ENCODE assay signal across 8 mouse cellular contexts in the genomic region with DNA sequence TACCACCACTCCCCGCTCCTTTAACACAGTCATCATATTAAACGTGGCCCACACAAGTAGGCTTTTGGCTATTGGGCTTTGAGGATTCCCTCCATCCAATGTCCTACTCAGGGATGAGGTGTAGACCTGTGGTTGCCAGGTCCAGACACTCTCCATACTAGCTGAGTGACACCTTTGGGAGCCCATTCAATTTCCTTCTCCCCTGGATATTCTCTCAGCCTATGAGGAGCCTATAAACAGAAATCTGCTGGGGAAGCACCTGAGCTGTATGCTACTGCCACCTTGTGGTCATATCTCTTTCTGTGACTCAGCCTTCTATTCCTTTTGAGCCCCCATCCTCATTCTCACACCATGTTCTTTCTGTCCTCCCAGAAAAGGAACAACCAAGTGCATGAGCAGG.
A peak's percentile ranks its signal among the peaks of the same experiment; 100 is the strongest.
DNase-seq lines count a peak whose midpoint lies in the region; ATAC-seq and TF ChIP-seq lines count a peak whose summit lies in the region.

No protein-coding gene starts in this region.

- no peak for ATAC-seq in kidney, postnatal 0 days (replicated peaks; ENCODE audit: low FRiP score, low read depth)
- no peak; the same call in 1 of the 2 replicates for ATAC-seq in kidney, embryonic 14.5 days (ENCODE audit: low FRiP score, low TSS enrichment)
- peak; percentile 48 for ATAC-seq in forebrain, embryonic 13.5 days
- ATAC-seq in megakaryocyte-erythroid progenitor cell, adult 5-6 weeks (replicated peaks; ENCODE audit: low FRiP score, low TSS enrichment, poor library complexity, severe bottlenecking), result peak; percentile 71
- no peak for ATAC-seq in intestine, embryonic 16.5 days

- no peaks in the 10 kb centered on the region for H3K4me1 ChIP-seq in kidney, postnatal 0 days (replicated peaks; ENCODE audit: insufficient read depth, low read length)
- no peaks in the 10 kb centered on the region for H3K4me1 ChIP-seq in kidney, embryonic 14.5 days (ENCODE audit: control insufficient read depth, insufficient read depth, low read length)
- H3K4me1 ChIP-seq in forebrain, embryonic 13.5 days, result peaks cover 5% of the 10 kb centered on the region; the same call in 1 of the 2 replicates
- H3K4me1 ChIP-seq in intestine, embryonic 16.5 days (ENCODE audit: control insufficient read depth, insufficient read depth, low read length), result no peaks in the 10 kb centered on the region

- H3K36me3 ChIP-seq in kidney, postnatal 0 days (ENCODE audit: insufficient read depth, low read length), result no peaks in the 10 kb centered on the region
- H3K36me3 ChIP-seq in kidney, embryonic 14.5 days (ENCODE audit: control insufficient read depth, insufficient read depth, low read length), result no peaks in the 10 kb centered on the region
- H3K36me3 ChIP-seq in forebrain, embryonic 13.5 days (ENCODE audit: poor library complexity, severe bottlenecking), result no peaks in the 10 kb centered on the region
- no peaks in the 10 kb centered on the region for H3K36me3 ChIP-seq in intestine, embryonic 16.5 days (ENCODE audit: control insufficient read depth, insufficient read depth, low read length)

- H3K9ac ChIP-seq in kidney, postnatal 0 days (ENCODE audit: low read depth, low read length), result no peak overlapping the region
- no peak overlapping the region for H3K9ac ChIP-seq in kidney, embryonic 14.5 days (ENCODE audit: low read depth, low read length)
- no peak overlapping the region for H3K9ac ChIP-seq in forebrain, embryonic 13.5 days
- H3K9ac ChIP-seq in intestine, embryonic 16.5 days (ENCODE audit: low read depth, low read length), result no peak overlapping the region

- H3K9me3 ChIP-seq in kidney, postnatal 0 days (replicated peaks; ENCODE audit: low read length), result no peaks in the 10 kb centered on the region
- H3K9me3 ChIP-seq in kidney, embryonic 14.5 days (ENCODE audit: control insufficient read depth, low read length), result peaks cover 3% of the 10 kb centered on the region; the same call in 1 of the 2 replicates
- H3K9me3 ChIP-seq in forebrain, embryonic 13.5 days (replicated peaks), result no peaks in the 10 kb centered on the region
- H3K9me3 ChIP-seq in intestine, embryonic 16.5 days (ENCODE audit: control insufficient read depth, low read length), result no peaks in the 10 kb centered on the region

- peak; percentile 54 for DNase-seq in kidney, postnatal 0 days (ENCODE audit: low spot score)
- DNase-seq in NIH3T3 (ENCODE audit: low read depth), result peak; percentile 22
- DNase-seq in frontal cortex, postnatal 10 days (ENCODE audit: low spot score in 2 of 2), result no peak
- DNase-seq in urinary bladder, postnatal 25 days (ENCODE audit: low spot score), result no peak

- TF ChIP-seq CTCF in kidney, postnatal 0 days (IDR thresholded peaks at IDR 0.05; ENCODE audit: low read depth), result peak; percentile 75

- H3K27me3 ChIP-seq in kidney, postnatal 0 days (ENCODE audit: insufficient read depth, low read length), result no peaks in the 10 kb centered on the region
- H3K27me3 ChIP-seq in kidney, embryonic 14.5 days (ENCODE audit: control insufficient read depth, insufficient read depth, low read length), result no peaks in the 10 kb centered on the region
- H3K27me3 ChIP-seq in forebrain, embryonic 13.5 days, result no peaks in the 10 kb centered on the region
- no peaks in the 10 kb centered on the region for H3K27me3 ChIP-seq in intestine, embryonic 16.5 days (replicated peaks; ENCODE audit: control insufficient read depth, insufficient read depth, low read length)

- no peak overlapping the region for H3K27ac ChIP-seq in kidney, postnatal 0 days
- no peak overlapping the region for H3K27ac ChIP-seq in kidney, embryonic 14.5 days (ENCODE audit: low read depth, low read length)
- no peak overlapping the region for H3K27ac ChIP-seq in forebrain, embryonic 13.5 days
- H3K27ac ChIP-seq in intestine, embryonic 16.5 days (ENCODE audit: low read length), result no peak overlapping the region

- H3K4me3 ChIP-seq in kidney, postnatal 0 days (replicated peaks; ENCODE audit: low read depth, low read length), result no peak overlapping the region
- H3K4me3 ChIP-seq in kidney, embryonic 14.5 days (ENCODE audit: low read length), result no peak overlapping the region
- no peak overlapping the region for H3K4me3 ChIP-seq in forebrain, embryonic 13.5 days
- no peak overlapping the region for H3K4me3 ChIP-seq in intestine, embryonic 16.5 days (ENCODE audit: low read length)

- no peak overlapping the region for H3K4me2 ChIP-seq in kidney, postnatal 0 days (ENCODE audit: low read length)
- H3K4me2 ChIP-seq in kidney, embryonic 14.5 days (replicated peaks; ENCODE audit: low read depth, low read length), result no peak overlapping the region
- H3K4me2 ChIP-seq in forebrain, embryonic 13.5 days, result no peak overlapping the region
- no peak overlapping the region for H3K4me2 ChIP-seq in intestine, embryonic 16.5 days (ENCODE audit: low read depth, low read length)

- WGBS in kidney, postnatal 0 days, result 88% methylated on average over 2 of the region's 2 CpGs
- 87% methylated on average over 2 of the region's 2 CpGs for WGBS in kidney, embryonic 14.5 days
- WGBS in forebrain, embryonic 13.5 days, result 83% methylated on average over 2 of the region's 2 CpGs
- WGBS in intestine, embryonic 16.5 days, result 85% methylated on average over 2 of the region's 2 CpGs

Comparison
In these comparisons a context has a peak if more than half of its experiments do, and no peak if none do; other contexts are left out.
1. ATAC-seq: peak in forebrain, embryonic 13.5 days (single experiment) and megakaryocyte-erythroid progenitor cell, adult 5-6 weeks (single experiment); none in kidney, postnatal 0 days (single experiment), kidney, embryonic 14.5 days (single experiment) and intestine, embryonic 16.5 days (single experiment).
2. DNase-seq: peak in kidney, postnatal 0 days (single experiment) and NIH3T3 (single experiment); none in frontal cortex, postnatal 10 days (0 of 2) and urinary bladder, postnatal 25 days (single experiment).